Mouse (Mus musculus) midbrain, embryonic 13.5 days (tissue): ENCODE measurements around the gene Add2. TPM values are rescaled to one million over a fixed set of nuclear protein-coding genes. Genes with fewer than 3 reads are reported as not detected.

ENCODE experiments used
- ATAC-seq: fragments of 200-750 bp; cut with Nextera tagmentation; 2 replicates; pipeline ENCODE4 v1.8.0; 2017; ENCODE audit warnings: mild to moderate bottlenecking, moderate TSS enrichment, moderate library complexity
- H3K27ac ChIP-seq: fragments of 300-500 bp; sonication (generic); 2 replicates; pipeline ENCODE4 v1.5.1; 2015; ENCODE audit warnings: inconsistent platforms, mild to moderate bottlenecking, moderate library complexity
- H3K27me3 ChIP-seq: fragments of 300-500 bp; sonication (generic); 2 replicates; pipeline ENCODE4 v1.6.1; 2015; ENCODE audit warnings: mild to moderate bottlenecking, inconsistent platforms
- H3K36me3 ChIP-seq: fragments of 300-500 bp; sonication (generic); 2 replicates; pipeline ENCODE4 v1.6.1; 2015; ENCODE audit warnings: mild to moderate bottlenecking, inconsistent platforms
- H3K4me1 ChIP-seq: fragments of 300-500 bp; sonication (generic); replicated peaks from 2 replicates; pipeline ENCODE4 v1.6.1; 2015; ENCODE audit warnings: inconsistent platforms
- H3K4me2 ChIP-seq: fragments of 300-500 bp; sonication (generic); replicated peaks from 2 replicates; pipeline ENCODE4 v1.6.1; 2015; ENCODE audit warnings: moderate library complexity, mild to moderate bottlenecking, inconsistent platforms
- H3K4me3 ChIP-seq: fragments of 300-500 bp; sonication (generic); replicated peaks from 2 replicates; pipeline ENCODE4 v1.5.1; 2015; ENCODE audit warnings: mild to moderate bottlenecking, inconsistent platforms
- H3K9ac ChIP-seq: fragments of 300-500 bp; sonication (generic); replicated peaks from 2 replicates; pipeline ENCODE4 v1.6.1; 2015; ENCODE audit warnings: mild to moderate bottlenecking, inconsistent platforms
- H3K9me3 ChIP-seq: fragments of 300-500 bp; sonication (generic); 2 replicates; pipeline ENCODE4 v1.6.1; 2016; ENCODE audit warnings: mild to moderate bottlenecking, inconsistent platforms
- WGBS: fragments of 180-500 bp; shearing (Covaris S2); methylation state at CpG from one replicate; pipeline ENCODE4 v1.1.7; 2015; 5-methylcytosine and 5-hydroxymethylcytosine counted together
- polyA plus RNA-seq: library from polyadenylated mRNA; unstranded; fragments of >200 nt; fragmentation: Nextera tagmentation; extraction: Ambion mirVana; gene quantifications from 2 replicates; pipeline ENCODE4 v1.2.1, GENCODE M21; 2015

Add2 gene
- polyA plus RNA-seq, 1 experiment from 2014 or later: 200 TPM

DNA sequence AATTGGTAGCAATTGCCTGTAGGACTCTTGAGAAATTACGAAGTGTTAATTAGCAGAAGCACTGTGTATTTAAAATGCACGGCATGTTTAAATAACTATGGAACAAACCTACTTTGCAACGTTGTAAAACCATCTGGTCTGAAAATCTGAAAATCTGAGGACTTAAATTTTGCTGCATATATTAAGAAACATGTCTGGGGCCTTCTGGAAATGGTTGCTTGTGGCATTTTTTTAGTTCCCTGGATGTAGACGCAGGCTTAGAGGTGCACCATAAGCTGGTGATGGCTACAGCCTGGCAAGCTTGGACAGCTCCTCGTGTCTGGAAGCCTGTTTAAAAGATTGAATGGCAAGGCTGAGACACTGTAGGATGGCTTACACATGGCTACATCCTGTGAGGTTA is 40.5 kb downstream of the Add2 start:
- no peak overlapping the region for H3K4me2 ChIP-seq
- H3K4me1 ChIP-seq: peaks cover 88% of the 10 kb centered on the region
- H3K9ac ChIP-seq: no peak overlapping the region; the same call in 1 of the 2 replicates
- no peaks in the 10 kb centered on the region for H3K36me3 ChIP-seq
- H3K9me3 ChIP-seq: no peaks in the 10 kb centered on the region
- H3K27me3 ChIP-seq: no peaks in the 10 kb centered on the region
- peak overlapping the region; percentile 51; the same call in 1 of the 2 replicates for H3K27ac ChIP-seq
- H3K4me3 ChIP-seq: no peak overlapping the region
- 73% methylated on average over 5 of the region's 5 CpGs for WGBS
- no peak for ATAC-seq

- Histone ChIP-seq H3K27me3 (no peaks in the 10 kb centered on the region), H3K9ac (no peak overlapping the region), H3K4me3 (no peak overlapping the region), H3K9me3 (no peaks in the 10 kb centered on the region), H3K27ac (peak overlapping the region; percentile 1; the same call in 1 of the 2 replicates), H3K36me3 (no peaks in the 10 kb centered on the region), H3K4me1 (peaks cover 88% of the 10 kb centered on the region), H3K4me2 (no peak overlapping the region)
- 88% methylated on average over 3 of the region's 3 CpGs for WGBS
- no peak for ATAC-seq
Measured at GRCm38 (mm10) chr6:86069856-86070255, 41.4 kb downstream of the Add2 start.

DNA sequence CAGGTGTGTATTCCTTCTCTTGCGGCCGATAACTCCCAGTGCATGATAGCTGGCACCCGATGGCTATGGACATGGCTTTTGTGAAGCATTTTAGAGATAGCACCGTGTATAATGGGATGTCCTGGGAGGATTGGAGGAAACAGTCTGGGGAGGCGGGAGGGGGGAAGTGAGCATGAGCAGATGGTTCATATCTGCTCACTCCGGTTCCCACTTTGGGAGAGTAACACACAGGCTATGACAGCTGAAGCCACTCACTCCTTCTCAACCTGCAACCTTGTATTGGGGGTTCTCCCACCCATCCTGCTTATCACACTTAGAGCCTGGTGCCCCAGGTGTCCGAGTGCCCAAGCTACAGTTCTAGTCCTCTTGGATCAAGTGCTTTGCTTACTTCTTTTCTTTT is 41.8 kb downstream of the Add2 start:
- Histone ChIP-seq H3K4me3 (no peak overlapping the region), H3K27ac (no peak overlapping the region), H3K4me1 (peaks cover 88% of the 10 kb centered on the region), H3K4me2 (no peak overlapping the region), H3K9me3 (no peaks in the 10 kb centered on the region), H3K36me3 (no peaks in the 10 kb centered on the region), H3K27me3 (no peaks in the 10 kb centered on the region), H3K9ac (no peak overlapping the region)
- no peak for ATAC-seq
- 82% methylated on average over 7 of the region's 7 CpGs for WGBS

- Histone ChIP-seq H3K36me3 (no peaks in the 10 kb centered on the region), H3K4me3 (no peak overlapping the region), H3K9me3 (no peaks in the 10 kb centered on the region), H3K9ac (no peak overlapping the region), H3K27me3 (no peaks in the 10 kb centered on the region), H3K4me1 (peaks cover 77% of the 10 kb centered on the region), H3K4me2 (no peak overlapping the region), H3K27ac (no peak overlapping the region; the same call in 1 of the 2 replicates)
- 88% methylated on average over 3 of the region's 3 CpGs for WGBS
- no peak for ATAC-seq
Measured at GRCm38 (mm10) chr6:86073882-86074281, 45.4 kb downstream of the Add2 start.

DNA sequence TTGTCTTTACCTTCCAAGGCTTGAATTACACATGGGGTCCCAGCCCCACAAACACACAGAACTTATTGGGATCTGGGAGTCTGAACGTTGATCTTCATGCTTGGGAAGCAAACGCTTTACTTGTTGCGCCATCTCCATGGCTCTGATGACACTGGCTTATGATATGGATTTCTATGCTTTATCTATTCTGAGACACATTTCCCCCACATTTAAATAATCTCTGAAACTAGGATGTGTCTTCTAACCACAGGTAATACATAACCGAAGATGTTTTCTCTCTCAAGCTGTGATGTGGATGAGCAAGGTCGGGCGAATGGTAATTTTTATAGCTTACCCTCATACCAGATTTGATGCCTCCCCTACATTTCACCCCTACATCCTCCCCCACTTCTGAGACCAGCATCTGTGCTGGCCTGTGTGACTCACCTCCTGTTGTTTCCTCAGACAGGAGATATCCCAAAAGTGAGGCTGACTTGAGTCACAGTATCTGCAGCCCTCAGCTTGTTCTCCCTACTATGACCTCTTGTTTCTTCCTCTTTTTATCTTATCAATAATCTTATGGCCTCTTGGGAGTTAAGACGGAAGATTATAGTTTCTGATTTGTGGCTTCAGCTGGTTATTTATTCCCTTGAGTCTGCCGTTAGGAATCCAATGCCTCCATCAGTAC is 46.2 kb downstream of the Add2 start:
- Histone ChIP-seq H3K27ac (peak overlapping the region; percentile 48; the same call in 1 of the 2 replicates), H3K4me2 (no peak overlapping the region), H3K27me3 (no peaks in the 10 kb centered on the region), H3K9me3 (no peaks in the 10 kb centered on the region), H3K36me3 (no peaks in the 10 kb centered on the region), H3K9ac (no peak overlapping the region), H3K4me1 (peaks cover 72% of the 10 kb centered on the region), H3K4me3 (no peak overlapping the region)
- ATAC-seq: no peak
- WGBS: 84% methylated on average over 8 of the region's 8 CpGs

- H3K4me3 ChIP-seq: no peak overlapping the region
- no peak for ATAC-seq
- no peak overlapping the region for H3K9ac ChIP-seq
- H3K27ac ChIP-seq: no peak overlapping the region
- H3K27me3 ChIP-seq: no peaks in the 10 kb centered on the region
- 90% methylated on average over 2 of the region's 2 CpGs for WGBS
- peaks cover 73% of the 10 kb centered on the region for H3K4me1 ChIP-seq
- no peak overlapping the region for H3K4me2 ChIP-seq
- no peaks in the 10 kb centered on the region for H3K36me3 ChIP-seq
- no peaks in the 10 kb centered on the region for H3K9me3 ChIP-seq
Measured at GRCm38 (mm10) chr6:86076525-86076924, 48.0 kb downstream of the Add2 start.

DNA sequence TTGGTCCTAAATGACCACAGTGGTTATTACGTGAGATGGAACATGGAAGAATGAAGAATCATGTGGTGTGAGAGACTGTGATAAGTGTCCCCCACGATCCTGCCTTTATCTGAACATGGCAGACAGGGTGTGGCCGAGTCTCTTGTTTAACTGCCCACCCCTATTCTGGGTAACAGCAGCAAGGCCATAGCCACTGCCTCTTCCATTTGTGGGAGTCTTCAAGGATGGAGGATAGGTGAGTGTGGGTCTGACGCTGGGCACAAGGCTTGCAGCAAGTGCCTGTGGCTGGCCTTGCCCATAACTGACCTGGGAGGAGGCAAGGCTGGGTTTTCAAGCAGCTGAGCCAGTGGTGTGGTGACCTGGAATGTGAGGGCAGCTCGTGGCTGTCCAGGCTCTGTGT is 49.4 kb downstream of the Add2 start:
- Histone ChIP-seq H3K27ac (no peak overlapping the region; the same call in 1 of the 2 replicates), H3K9ac (no peak overlapping the region), H3K4me2 (no peak overlapping the region), H3K9me3 (no peaks in the 10 kb centered on the region), H3K4me3 (no peak overlapping the region), H3K4me1 (peaks cover 64% of the 10 kb centered on the region), H3K36me3 (peaks cover 3% of the 10 kb centered on the region; the same call in 1 of the 2 replicates), H3K27me3 (no peaks in the 10 kb centered on the region)
- ATAC-seq: no peak
- WGBS: 83% methylated on average over 5 of the region's 5 CpGs

- H3K36me3 ChIP-seq: peaks cover 9% of the 10 kb centered on the region
- H3K9ac ChIP-seq: no peak overlapping the region
- ATAC-seq: 0 out of 2 replicates have a peak, but pooled peaks have one; percentile 10
- H3K4me1 ChIP-seq: peaks cover 58% of the 10 kb centered on the region
- WGBS: 90% methylated on average over 1 of the region's 1 CpGs
- no peaks in the 10 kb centered on the region for H3K27me3 ChIP-seq
- no peaks in the 10 kb centered on the region for H3K9me3 ChIP-seq
- 0 out of 2 replicates have a peak overlapping the region, but pooled peaks have one; percentile 22 for H3K27ac ChIP-seq
- H3K4me3 ChIP-seq: no peak overlapping the region
- no peak overlapping the region for H3K4me2 ChIP-seq
Measured at GRCm38 (mm10) chr6:86078361-86079010, 50.0 kb downstream of the Add2 start.

GRCm38 (mm10) chr6:86079323-86079722 is 50.8 kb downstream of the Add2 start:
- Histone ChIP-seq H3K4me1 (peaks cover 50% of the 10 kb centered on the region), H3K9me3 (no peaks in the 10 kb centered on the region), H3K27ac (no peak overlapping the region), H3K9ac (no peak overlapping the region), H3K36me3 (peaks cover 15% of the 10 kb centered on the region), H3K4me3 (no peak overlapping the region), H3K4me2 (no peak overlapping the region), H3K27me3 (no peaks in the 10 kb centered on the region)
- no peak for ATAC-seq

GRCm38 (mm10) chr6:86085518-86085917 is 57.0 kb downstream of the Add2 start:
- no peak overlapping the region for H3K9ac ChIP-seq
- H3K4me2 ChIP-seq: no peak overlapping the region
- no peaks in the 10 kb centered on the region for H3K27me3 ChIP-seq
- peaks cover 21% of the 10 kb centered on the region for H3K4me1 ChIP-seq
- no peak for ATAC-seq
- H3K36me3 ChIP-seq: peaks cover 46% of the 10 kb centered on the region
- 67% methylated on average over 6 of the region's 6 CpGs for WGBS
- H3K27ac ChIP-seq: no peak overlapping the region
- H3K9me3 ChIP-seq: no peaks in the 10 kb centered on the region
- H3K4me3 ChIP-seq: no peak overlapping the region

DNA sequence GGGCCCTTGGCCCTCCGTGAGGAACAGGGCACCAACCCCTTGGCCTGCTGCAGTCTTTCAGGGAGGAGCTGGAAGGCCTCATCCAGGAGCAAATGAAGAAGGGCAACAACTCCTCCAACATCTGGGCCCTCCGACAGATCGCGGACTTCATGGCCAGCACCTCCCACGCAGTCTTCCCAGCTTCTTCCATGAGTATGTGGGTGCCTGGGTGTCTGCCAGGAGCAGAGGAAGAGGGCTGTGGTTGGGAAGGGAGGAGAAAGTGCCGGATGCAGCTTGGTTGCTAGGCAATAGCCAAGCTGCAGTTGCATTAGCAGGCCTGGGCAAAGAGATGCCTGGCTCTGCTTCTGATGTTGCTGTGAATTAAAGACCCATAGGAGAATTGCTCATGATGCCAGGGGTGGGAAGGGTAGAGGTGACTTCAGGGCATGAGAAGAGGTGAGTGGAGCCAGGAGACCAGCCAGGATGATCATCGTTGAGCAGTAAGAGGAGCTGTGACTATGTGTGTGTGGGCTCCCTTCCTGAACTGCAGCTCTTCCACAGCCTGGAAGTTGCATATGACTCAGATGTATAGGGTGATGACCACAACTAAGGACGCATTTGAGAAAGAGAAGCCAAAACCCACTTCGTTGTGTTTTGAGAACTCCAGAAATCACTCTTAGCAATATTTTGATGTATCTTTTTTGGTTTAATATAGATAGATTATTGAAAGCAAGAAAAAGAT is 58.5 kb downstream of the Add2 start:
- Histone ChIP-seq H3K4me2 (no peak overlapping the region), H3K27me3 (no peaks in the 10 kb centered on the region), H3K9ac (no peak overlapping the region), H3K36me3 (peaks cover 56% of the 10 kb centered on the region), H3K9me3 (no peaks in the 10 kb centered on the region), H3K27ac (peak overlapping the region; percentile 60), H3K4me3 (no peak overlapping the region), H3K4me1 (peaks cover 13% of the 10 kb centered on the region)
- no peak for ATAC-seq
- 78% methylated on average over 9 of the region's 9 CpGs for WGBS

DNA sequence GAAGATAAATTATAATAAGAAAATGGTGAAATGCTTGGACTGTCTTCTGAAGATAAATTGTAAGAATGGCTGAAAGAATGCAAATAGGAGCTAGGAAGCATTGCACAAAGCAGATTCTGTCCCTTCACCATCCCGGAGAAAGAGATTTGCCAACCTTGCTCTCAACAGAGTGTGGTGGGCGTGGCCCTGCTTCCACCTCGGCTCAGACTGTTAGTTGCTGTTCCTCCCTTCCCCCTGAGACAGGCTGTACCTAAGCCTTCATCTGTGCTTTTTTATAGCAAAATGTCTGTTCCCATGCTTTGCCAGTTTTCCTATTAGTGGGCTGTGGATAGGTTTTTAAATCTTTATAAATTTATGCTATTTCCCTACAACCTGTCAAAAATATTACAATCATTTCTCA is 59.3 kb downstream of the Add2 start:
- H3K27ac ChIP-seq: no peak overlapping the region
- H3K9me3 ChIP-seq: no peaks in the 10 kb centered on the region
- peaks cover 62% of the 10 kb centered on the region for H3K36me3 ChIP-seq
- H3K4me3 ChIP-seq: no peak overlapping the region
- no peak for ATAC-seq
- peaks cover 13% of the 10 kb centered on the region for H3K4me1 ChIP-seq
- 36% methylated on average over 3 of the region's 3 CpGs for WGBS
- no peak overlapping the region for H3K4me2 ChIP-seq
- no peaks in the 10 kb centered on the region for H3K27me3 ChIP-seq
- no peak overlapping the region for H3K9ac ChIP-seq
